Mouse (Mus musculus) kidney, postnatal 0 days (tissue): ENCODE data around the gene Grm7. TPM values are rescaled to one million over a fixed set of nuclear protein-coding genes. Genes with fewer than 3 reads are reported as not detected.

ENCODE experiments used
- ATAC-seq: fragments of 200-750 bp; cut with Nextera tagmentation; replicated peaks from 2 replicates; pipeline ENCODE4 v1.8.0; 2017; ENCODE audit warnings: low read depth, moderate number of reproducible peaks, moderate TSS enrichment, moderate library complexity; ENCODE audit not compliant: low FRiP score
- DNase-seq: peaks from one replicate; pipeline ENCODE4 v3.0.0-alpha.2; 2016; ENCODE audit warnings: low spot score
- H3K27ac ChIP-seq: fragments of 300-500 bp; sonication (generic); 2 replicates; pipeline ENCODE4 v1.5.1; 2014; ENCODE audit warnings: mild to moderate bottlenecking
- H3K27me3 ChIP-seq: fragments of 300-500 bp; sonication (generic); 2 replicates; pipeline ENCODE4 v1.6.1; 2014; ENCODE audit warnings: low read length, mixed read lengths; ENCODE audit not compliant: insufficient read depth
- H3K36me3 ChIP-seq: fragments of 300-500 bp; sonication (generic); 2 replicates; pipeline ENCODE4 v1.6.1; 2014; ENCODE audit warnings: low read length, mixed read lengths; ENCODE audit not compliant: insufficient read depth
- H3K4me1 ChIP-seq: fragments of 300-500 bp; sonication (generic); replicated peaks from 2 replicates; pipeline ENCODE4 v1.6.1; 2014; ENCODE audit warnings: antibody characterized with exemption, low read length, mixed read lengths; ENCODE audit not compliant: insufficient read depth
- H3K4me2 ChIP-seq: fragments of 300-500 bp; sonication (generic); 2 replicates; pipeline ENCODE4 v1.6.1; 2014; ENCODE audit warnings: mild to moderate bottlenecking, low read length, moderate library complexity, mixed read lengths
- H3K4me3 ChIP-seq: fragments of 300-500 bp; sonication (generic); replicated peaks from 2 replicates; pipeline ENCODE4 v1.5.1; 2014; ENCODE audit warnings: low read depth, low read length
- H3K9ac ChIP-seq: fragments of 300-500 bp; sonication (generic); 2 replicates; pipeline ENCODE4 v1.6.1; 2014; ENCODE audit warnings: low read depth, low read length
- H3K9me3 ChIP-seq: fragments of 300-500 bp; sonication (generic); replicated peaks from 2 replicates; pipeline ENCODE4 v1.6.1; 2016; ENCODE audit warnings: low read length, inconsistent platforms, mixed read lengths
- CTCF ChIP-seq: IDR thresholded peaks from 2 replicates; pipeline ENCODE4 v1.5.1; 2016; ENCODE audit warnings: antibody characterized with exemption, low read depth, mild to moderate bottlenecking, moderate library complexity
- WGBS: fragments of 180-500 bp; shearing (Covaris S2); extraction: QIAGEN DNeasy Blood & Tissue Kit; methylation state at CpG from one replicate; pipeline ENCODE4 v1.1.7; 2014; 5-methylcytosine and 5-hydroxymethylcytosine counted together
- polyA plus RNA-seq: library from polyadenylated mRNA; unstranded; fragments of >200 nt; fragmentation: Nextera tagmentation; extraction: Ambion mirVana; gene quantifications from 2 replicates; pipeline ENCODE4 v1.2.1, GENCODE M21; 2015

Grm7 gene
- polyA plus RNA-seq, 1 experiment from 2014 or later: 2.3 TPM

GRCm38 (mm10) chr6:110755921-110756320 lies 110.5 kb downstream of the Grm7 start:
- no peak overlapping the region for H3K4me3 ChIP-seq
- no peak for ATAC-seq
- H3K27ac ChIP-seq: no peak overlapping the region
- no peaks in the 10 kb centered on the region for H3K27me3 ChIP-seq
- no peak for DNase-seq
- no peak overlapping the region for H3K4me2 ChIP-seq
- H3K9ac ChIP-seq: no peak overlapping the region
- H3K4me1 ChIP-seq: no peaks in the 10 kb centered on the region
- no peak for TF ChIP-seq CTCF
- H3K36me3 ChIP-seq: no peaks in the 10 kb centered on the region
- WGBS: 96% methylated on average over 5 of the region's 5 CpGs
- H3K9me3 ChIP-seq: no peaks in the 10 kb centered on the region

GRCm38 (mm10) chr6:110769588-110769987 lies 124.2 kb downstream of the Grm7 start:
- Histone ChIP-seq H3K4me1 (no peaks in the 10 kb centered on the region), H3K9me3 (no peaks in the 10 kb centered on the region), H3K36me3 (no peaks in the 10 kb centered on the region), H3K9ac (no peak overlapping the region), H3K4me3 (no peak overlapping the region), H3K4me2 (no peak overlapping the region), H3K27me3 (no peaks in the 10 kb centered on the region), H3K27ac (no peak overlapping the region)
- TF ChIP-seq CTCF: 0 out of 2 replicates have a peak, but pooled peaks have one; percentile 17
- ATAC-seq (no peak), DNase-seq (peak; percentile 4)

- 63% methylated on average over 1 of the region's 1 CpGs for WGBS
- H3K4me2 ChIP-seq: no peak overlapping the region
- H3K4me3 ChIP-seq: no peak overlapping the region
- H3K9ac ChIP-seq: no peak overlapping the region
- DNase-seq (no peak), ATAC-seq (no peak)
- no peaks in the 10 kb centered on the region for H3K4me1 ChIP-seq
- H3K27me3 ChIP-seq: no peaks in the 10 kb centered on the region
- no peak overlapping the region for H3K27ac ChIP-seq
- H3K36me3 ChIP-seq: no peaks in the 10 kb centered on the region
- no peak for TF ChIP-seq CTCF
- H3K9me3 ChIP-seq: no peaks in the 10 kb centered on the region
These were observed 127.3 kb downstream of the Grm7 start for GRCm38 (mm10) chr6:110772652-110773051.

GRCm38 (mm10) chr6:110776046-110776445 lies 130.7 kb downstream of the Grm7 start:
- Histone ChIP-seq H3K4me2 (no peak overlapping the region), H3K4me3 (no peak overlapping the region), H3K36me3 (no peaks in the 10 kb centered on the region), H3K27me3 (no peaks in the 10 kb centered on the region), H3K9me3 (no peaks in the 10 kb centered on the region), H3K27ac (no peak overlapping the region), H3K4me1 (no peaks in the 10 kb centered on the region), H3K9ac (no peak overlapping the region)
- TF ChIP-seq CTCF: no peak
- no peak for DNase-seq
- ATAC-seq: no peak
- 81% methylated on average over 6 of the region's 6 CpGs for WGBS

- WGBS: 58% methylated on average over 1 of the region's 1 CpGs
These were observed 140.1 kb downstream of the Grm7 start for GRCm38 (mm10) chr6:110785497-110785928.

GRCm38 (mm10) chr6:110792696-110793095 lies 147.3 kb downstream of the Grm7 start:
- no peak overlapping the region for H3K27ac ChIP-seq
- H3K36me3 ChIP-seq: no peaks in the 10 kb centered on the region
- H3K4me1 ChIP-seq: no peaks in the 10 kb centered on the region
- no peak overlapping the region for H3K9ac ChIP-seq
- H3K4me3 ChIP-seq: no peak overlapping the region
- 88% methylated on average over 2 of the region's 2 CpGs for WGBS
- H3K27me3 ChIP-seq: no peaks in the 10 kb centered on the region
- no peaks in the 10 kb centered on the region for H3K9me3 ChIP-seq
- no peak for TF ChIP-seq CTCF
- ATAC-seq (no peak), DNase-seq (no peak)
- no peak overlapping the region for H3K4me2 ChIP-seq

More at GRCm38 (mm10) chr6:110785497-110785928, 140.1 kb downstream of the Grm7 start:
- Histone ChIP-seq H3K4me1 (no peaks in the 10 kb centered on the region), H3K9ac (no peak overlapping the region), H3K27me3 (no peaks in the 10 kb centered on the region), H3K9me3 (no peaks in the 10 kb centered on the region), H3K4me2 (no peak overlapping the region), H3K27ac (no peak overlapping the region), H3K36me3 (no peaks in the 10 kb centered on the region), H3K4me3 (no peak overlapping the region)
- ATAC-seq (no peak), DNase-seq (no peak)
- TF ChIP-seq CTCF: no peak

- 72% methylated on average over 5 of the region's 5 CpGs for WGBS
- no peak for TF ChIP-seq CTCF
These were observed 162.1 kb downstream of the Grm7 start for GRCm38 (mm10) chr6:110807481-110807880.

More at GRCm38 (mm10) chr6:110807481-110807880, 162.1 kb downstream of the Grm7 start:
- Histone ChIP-seq H3K4me2 (no peak overlapping the region), H3K4me1 (no peaks in the 10 kb centered on the region), H3K4me3 (no peak overlapping the region), H3K9ac (no peak overlapping the region), H3K36me3 (no peaks in the 10 kb centered on the region), H3K9me3 (no peaks in the 10 kb centered on the region), H3K27ac (no peak overlapping the region), H3K27me3 (no peaks in the 10 kb centered on the region)
- DNase-seq (no peak), ATAC-seq (no peak)
